Mouse (Mus musculus): ENCODE results near the gene Erf. TPM values are rescaled to one million over a fixed set of nuclear protein-coding genes. Genes with fewer than 3 reads are reported as not detected.

Gene Erf
- polyA plus RNA-seq, 1 experiment = not detected

- TF ChIP-seq CTCF (IDR thresholded peaks at IDR 0.05; ENCODE audit: insufficient read depth, low read depth, low read length) = no peak
- no peak for TF ChIP-seq POLR2A (IDR thresholded peaks at IDR 0.05; ENCODE audit: insufficient read depth, low read depth, low read length)
- Histone ChIP-seq H3K27ac (ENCODE audit: insufficient read depth, low read depth, low read length) (no peak overlapping the region), H3K4me1 (ENCODE audit: control insufficient read depth, insufficient read depth, low read length) (peaks cover 40% of the 10 kb centered on the region), H3K4me3 (ENCODE audit: insufficient read depth, low read depth, low read length) (peak overlapping the region; percentile 88)
- WGBS = 16% methylated on average over 5 of the region's 5 CpGs
These were observed 33.1 kb upstream of the Erf start for GRCm38 (mm10) chr7:25283637-25284036.

- H3K4me3 ChIP-seq (ENCODE audit: insufficient read depth, low read depth, low read length) = peak overlapping the region; percentile 88
- TF ChIP-seq CTCF (IDR thresholded peaks at IDR 0.05; ENCODE audit: insufficient read depth, low read depth, low read length) (no peak), POLR2A (IDR thresholded peaks at IDR 0.05; ENCODE audit: insufficient read depth, low read depth, low read length) (0 out of 2 replicates have a peak, but pooled peaks have one; percentile 15)
- WGBS = 1% methylated on average over 36 of the region's 36 CpGs
- 0 out of 2 replicates have a peak overlapping the region, but pooled peaks have one; percentile 33 for H3K27ac ChIP-seq (ENCODE audit: insufficient read depth, low read depth, low read length)
- peaks cover 40% of the 10 kb centered on the region for H3K4me1 ChIP-seq (ENCODE audit: control insufficient read depth, insufficient read depth, low read length)
These were observed 32.2 kb upstream of the Erf start for GRCm38 (mm10) chr7:25282731-25283211.

GRCm38 (mm10) chr7:25281734-25282601 lies 31.4 kb upstream of the Erf start:
- peak overlapping the region; percentile 88 for H3K4me3 ChIP-seq (ENCODE audit: insufficient read depth, low read depth, low read length)
- TF ChIP-seq CTCF (IDR thresholded peaks at IDR 0.05; ENCODE audit: insufficient read depth, low read depth, low read length) (no peak), POLR2A (IDR thresholded peaks at IDR 0.05; ENCODE audit: insufficient read depth, low read depth, low read length) (peak; percentile 35; the same call in 1 of the 2 replicates)
- 2% methylated on average over 96 of the region's 108 CpGs for WGBS
- H3K27ac ChIP-seq (ENCODE audit: insufficient read depth, low read depth, low read length) = peak overlapping the region; percentile 99
- peaks cover 42% of the 10 kb centered on the region for H3K4me1 ChIP-seq (ENCODE audit: control insufficient read depth, insufficient read depth, low read length)

DNA sequence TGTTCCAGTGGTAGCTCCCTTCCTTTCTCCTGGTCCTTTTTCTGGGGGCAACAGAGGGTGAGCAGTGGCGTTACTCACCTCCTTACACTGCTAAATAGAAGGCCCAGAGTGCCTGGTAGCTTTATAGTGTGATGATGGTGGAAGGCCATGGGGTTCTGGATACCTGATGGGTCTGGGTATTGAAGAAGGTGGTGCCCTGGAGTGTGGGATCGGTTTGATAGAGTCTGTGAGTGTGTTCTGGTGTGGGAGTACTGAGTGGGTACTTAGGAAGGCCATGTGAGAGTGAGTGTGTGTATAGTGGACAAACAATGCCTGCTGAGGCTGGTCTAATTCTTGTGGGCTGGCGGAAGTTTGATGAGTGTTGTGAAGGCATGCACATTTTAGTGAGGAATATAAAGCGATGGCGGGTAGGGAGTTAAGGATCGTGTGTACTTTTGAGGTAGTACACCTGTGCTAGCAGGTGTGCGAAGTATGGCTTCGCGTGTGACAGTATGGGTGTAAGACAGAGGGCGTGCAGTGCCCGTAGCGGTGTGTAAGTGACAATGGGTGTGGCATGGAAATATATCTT lies 30.7 kb upstream of the Erf start:
- Histone ChIP-seq H3K4me3 (ENCODE audit: insufficient read depth, low read depth, low read length) (peak overlapping the region; percentile 40), H3K27ac (ENCODE audit: insufficient read depth, low read depth, low read length) (peak overlapping the region; percentile 99), H3K4me1 (ENCODE audit: control insufficient read depth, insufficient read depth, low read length) (peaks cover 43% of the 10 kb centered on the region)
- 10% methylated on average over 12 of the region's 12 CpGs for WGBS
- no peak for TF ChIP-seq CTCF (IDR thresholded peaks at IDR 0.05; ENCODE audit: insufficient read depth, low read depth, low read length)
- TF ChIP-seq POLR2A (IDR thresholded peaks at IDR 0.05; ENCODE audit: insufficient read depth, low read depth, low read length) = no peak

GRCm38 (mm10) chr7:25279861-25280791 lies 29.6 kb upstream of the Erf start:
- TF ChIP-seq CTCF (IDR thresholded peaks at IDR 0.05; ENCODE audit: insufficient read depth, low read depth, low read length) (no peak), POLR2A (IDR thresholded peaks at IDR 0.05; ENCODE audit: insufficient read depth, low read depth, low read length) (no peak)
- Histone ChIP-seq H3K27ac (ENCODE audit: insufficient read depth, low read depth, low read length) (peak overlapping the region; percentile 99), H3K4me1 (ENCODE audit: control insufficient read depth, insufficient read depth, low read length) (peaks cover 51% of the 10 kb centered on the region), H3K4me3 (ENCODE audit: insufficient read depth, low read depth, low read length) (peak overlapping the region; percentile 61)
- 1% methylated on average over 6 of the region's 6 CpGs for WGBS

GRCm38 (mm10) chr7:25279076-25279860 lies 28.7 kb upstream of the Erf start:
- under 1% methylated on average over 47 of the region's 49 CpGs for WGBS
- H3K4me1 ChIP-seq (ENCODE audit: control insufficient read depth, insufficient read depth, low read length) = peaks cover 50% of the 10 kb centered on the region

GRCm38 (mm10) chr7:25278341-25279075 lies 27.9 kb upstream of the Erf start:
- no peak for TF ChIP-seq CTCF (IDR thresholded peaks at IDR 0.05; ENCODE audit: insufficient read depth, low read depth, low read length)
- TF ChIP-seq POLR2A (IDR thresholded peaks at IDR 0.05; ENCODE audit: insufficient read depth, low read depth, low read length) = peak; percentile 38; the same call in 1 of the 2 replicates
- Histone ChIP-seq H3K27ac (ENCODE audit: insufficient read depth, low read depth, low read length) (peak overlapping the region; percentile 99), H3K4me3 (ENCODE audit: insufficient read depth, low read depth, low read length) (peak overlapping the region; percentile 61), H3K4me1 (ENCODE audit: control insufficient read depth, insufficient read depth, low read length) (peaks cover 45% of the 10 kb centered on the region)
- WGBS = under 1% methylated on average over 59 of the region's 60 CpGs

More at GRCm38 (mm10) chr7:25279076-25279860, 28.7 kb upstream of the Erf start:
- peak overlapping the region; percentile 61 for H3K4me3 ChIP-seq (ENCODE audit: insufficient read depth, low read depth, low read length)
- TF ChIP-seq POLR2A (IDR thresholded peaks at IDR 0.05; ENCODE audit: insufficient read depth, low read depth, low read length) (0 out of 2 replicates have a peak, but pooled peaks have one; percentile 31), CTCF (IDR thresholded peaks at IDR 0.05; ENCODE audit: insufficient read depth, low read depth, low read length) (0 out of 2 replicates have a peak, but pooled peaks have one; percentile 22)
- peak overlapping the region; percentile 99 for H3K27ac ChIP-seq (ENCODE audit: insufficient read depth, low read depth, low read length)

All from olfactory bulb, adult 2 months (tissue).